Mouse (Mus musculus) testis, adult 2 months (tissue): ENCODE results near the gene Kmt2d. TPM values are rescaled to one million over a fixed set of nuclear protein-coding genes. Genes with fewer than 3 reads are reported as not detected.

Experiments used
- H3K27ac ChIP-seq: fragments of 200-500 bp; 2 replicates; pipeline ENCODE4 v1.5.1; 2012; ENCODE audit warnings: low read depth, low read length; ENCODE audit not compliant: control insufficient read depth, insufficient read depth
- H3K27me3 ChIP-seq: fragments of 200-500 bp; 2 replicates; pipeline ENCODE4 v1.6.1; 2012; ENCODE audit warnings: mild to moderate bottlenecking, low read length, moderate library complexity; ENCODE audit not compliant: control insufficient read depth, insufficient read depth
- H3K36me3 ChIP-seq: fragments of 200-500 bp; 2 replicates; pipeline ENCODE4 v1.6.1; 2012; ENCODE audit warnings: mild to moderate bottlenecking, low read length; ENCODE audit not compliant: control insufficient read depth, insufficient read depth
- H3K4me1 ChIP-seq: fragments of 200-500 bp; 2 replicates; pipeline ENCODE4 v1.6.1; 2012; ENCODE audit warnings: low read length; ENCODE audit not compliant: control insufficient read depth, insufficient read depth
- H3K4me3 ChIP-seq: fragments of 200-500 bp; 2 replicates; pipeline ENCODE4 v1.5.1; 2012; ENCODE audit warnings: low read depth, mild to moderate bottlenecking, low read length, moderate library complexity, mixed read lengths; ENCODE audit not compliant: control insufficient read depth
- CTCF ChIP-seq: fragments of 200-500 bp; IDR thresholded peaks from 2 replicates; pipeline ENCODE4 v1.5.1; 2012; ENCODE audit warnings: low read depth, mild to moderate bottlenecking, inconsistent platforms, low read length, moderate library complexity; ENCODE audit not compliant: control insufficient read depth, insufficient read depth, insufficient replicate concordance
- POLR2A ChIP-seq: fragments of 200-500 bp; IDR thresholded peaks from 2 replicates; pipeline ENCODE4 v1.6.1; 2012; ENCODE audit warnings: low read depth, mild to moderate bottlenecking, inconsistent platforms, low read length, moderate library complexity; ENCODE audit not compliant: control insufficient read depth
- polyA plus RNA-seq: library from polyadenylated mRNA; depleted of rRNA; stranded (reverse); fragments of >200 nt; gene quantifications from 2 replicates; pipeline ENCODE4 v1.2.3, GENCODE M21; 2012

Gene Kmt2d
- polyA plus RNA-seq, 1 experiment: 17.0 TPM

DNA sequence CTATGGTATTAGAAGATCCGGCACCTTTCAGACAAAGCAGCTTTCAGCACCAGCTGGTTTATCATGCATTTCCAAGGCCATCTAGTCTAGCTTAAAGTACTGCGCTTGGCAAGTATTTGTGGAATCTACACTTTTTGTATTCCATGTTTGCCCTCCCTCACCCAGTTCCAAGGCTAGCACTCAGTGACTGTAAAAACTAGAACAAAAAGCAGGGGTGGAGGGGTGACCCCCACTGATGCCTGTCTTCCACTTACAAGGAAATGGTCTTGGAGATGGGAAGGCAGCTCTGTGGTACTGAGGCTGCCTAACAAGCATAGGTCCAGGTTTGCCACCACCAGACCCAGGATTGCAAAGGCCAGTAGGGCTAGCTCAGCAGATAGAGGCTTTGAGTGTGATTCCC, 31.6 kb upstream of the Kmt2d start:
- no peak overlapping the region for H3K4me3 ChIP-seq
- H3K4me1 ChIP-seq: no peaks in the 10 kb centered on the region; the same call in none of the 2 replicates
- H3K27ac ChIP-seq: no peak overlapping the region
- no peaks in the 10 kb centered on the region; the same call in 1 of the 2 replicates for H3K36me3 ChIP-seq
- no peak for TF ChIP-seq POLR2A
- TF ChIP-seq CTCF: no peak
- no peaks in the 10 kb centered on the region for H3K27me3 ChIP-seq

DNA sequence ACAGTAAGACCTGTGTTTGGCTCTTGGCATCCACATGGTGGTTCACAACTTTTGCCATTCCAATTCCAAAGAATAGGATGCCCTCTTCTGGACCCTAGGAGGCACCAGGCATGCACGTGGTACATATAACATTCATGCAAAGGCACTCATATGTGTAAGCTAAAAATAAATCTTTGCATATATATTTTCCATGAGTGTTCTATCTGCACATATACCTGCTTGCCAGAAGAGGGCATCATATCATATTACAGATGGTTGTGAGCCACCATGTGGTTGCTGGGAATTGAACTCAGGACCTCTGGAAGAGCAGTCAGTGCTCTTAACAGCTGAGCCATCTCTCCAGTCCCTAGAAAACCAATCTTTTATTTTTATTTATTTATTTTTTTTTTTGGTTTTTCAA, 30.5 kb upstream of the Kmt2d start:
- Histone ChIP-seq H3K4me3 (no peak overlapping the region), H3K27me3 (no peaks in the 10 kb centered on the region; the same call in none of the 2 replicates), H3K36me3 (no peaks in the 10 kb centered on the region), H3K27ac (no peak overlapping the region), H3K4me1 (no peaks in the 10 kb centered on the region; the same call in none of the 2 replicates)
- TF ChIP-seq POLR2A (no peak), CTCF (no peak)

DNA sequence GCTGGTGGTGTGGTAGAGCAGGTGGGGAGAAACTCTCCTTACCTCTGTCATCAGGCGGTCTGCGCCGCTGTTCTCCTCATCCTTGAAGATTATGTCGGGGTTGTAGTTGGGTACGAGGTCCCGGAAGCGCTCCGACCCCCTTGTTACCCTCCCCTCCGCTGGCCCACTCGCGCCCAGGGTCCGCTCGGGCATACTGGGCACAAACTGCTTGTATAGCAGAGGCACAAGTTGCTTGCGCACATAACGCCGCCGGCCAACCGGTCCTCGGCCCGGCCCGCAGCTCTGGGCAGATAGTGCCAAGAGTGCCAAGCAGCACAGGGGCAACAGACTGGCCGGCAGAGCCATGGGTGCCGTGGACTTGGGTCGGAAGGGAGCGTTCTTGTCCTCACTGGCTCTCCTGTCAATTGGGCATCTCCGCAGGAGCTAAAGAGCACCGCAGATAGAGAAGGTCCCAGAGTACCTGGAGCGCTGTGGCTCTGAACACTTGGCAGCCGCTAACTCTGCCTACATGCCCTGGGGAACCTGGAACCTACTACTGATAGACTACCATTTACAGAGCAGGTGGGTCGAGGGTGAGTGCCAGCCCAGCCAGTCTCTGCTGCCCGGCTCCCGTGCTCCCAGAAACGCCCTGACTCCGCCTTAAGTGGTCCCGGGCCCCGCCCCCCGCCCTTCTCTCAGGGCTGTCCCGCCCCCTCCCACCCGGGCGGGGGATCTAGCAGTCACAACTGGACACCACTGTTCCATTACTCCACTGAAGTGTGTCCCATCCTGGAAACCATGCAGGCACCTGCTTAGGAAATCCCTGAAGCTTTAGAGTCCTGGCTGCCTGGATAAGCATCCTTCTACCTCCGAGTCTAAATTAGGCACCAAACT, 27.2 kb upstream of the Kmt2d start, which contains the start of gene Dhh:
Gene Dhh, minus strand, starts transcription at position 613 of the 873 bp plus-strand sequence.
- peaks cover 25% of the 10 kb centered on the region for H3K4me1 ChIP-seq
- no peaks in the 10 kb centered on the region for H3K36me3 ChIP-seq
- TF ChIP-seq CTCF (no peak), POLR2A (peak; percentile 10; the same call in 1 of the 2 replicates)
- peak within 1 kb of the TSS; percentile 28 for H3K4me3 ChIP-seq
- H3K27me3 ChIP-seq: no peaks in the 10 kb centered on the region; the same call in none of the 2 replicates
- peak within 1 kb of the TSS; percentile 45; the same call in 1 of the 2 replicates for H3K27ac ChIP-seq

DNA sequence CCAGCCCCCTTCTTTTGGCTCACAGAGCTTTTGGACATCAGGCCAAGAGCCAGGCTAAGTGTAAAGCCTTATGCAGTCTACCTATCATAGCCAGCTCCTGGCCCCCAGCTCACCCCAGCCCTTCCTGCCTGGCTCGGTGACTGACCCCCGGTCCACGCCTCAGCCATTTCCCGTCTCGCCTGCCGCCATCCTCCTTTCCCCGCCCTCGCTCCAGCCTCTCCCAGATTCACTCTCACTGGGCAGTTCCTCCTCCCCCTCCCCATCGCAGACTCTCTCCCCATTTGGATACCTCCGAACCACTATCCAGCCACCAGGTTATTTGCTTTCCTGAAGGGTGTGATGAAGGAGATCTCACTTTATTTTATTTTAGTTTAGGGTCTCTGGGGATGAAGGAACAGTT, 26.5 kb upstream of the Kmt2d start:
- Histone ChIP-seq H3K27ac (no peak overlapping the region), H3K4me1 (peaks cover 27% of the 10 kb centered on the region)

DNA sequence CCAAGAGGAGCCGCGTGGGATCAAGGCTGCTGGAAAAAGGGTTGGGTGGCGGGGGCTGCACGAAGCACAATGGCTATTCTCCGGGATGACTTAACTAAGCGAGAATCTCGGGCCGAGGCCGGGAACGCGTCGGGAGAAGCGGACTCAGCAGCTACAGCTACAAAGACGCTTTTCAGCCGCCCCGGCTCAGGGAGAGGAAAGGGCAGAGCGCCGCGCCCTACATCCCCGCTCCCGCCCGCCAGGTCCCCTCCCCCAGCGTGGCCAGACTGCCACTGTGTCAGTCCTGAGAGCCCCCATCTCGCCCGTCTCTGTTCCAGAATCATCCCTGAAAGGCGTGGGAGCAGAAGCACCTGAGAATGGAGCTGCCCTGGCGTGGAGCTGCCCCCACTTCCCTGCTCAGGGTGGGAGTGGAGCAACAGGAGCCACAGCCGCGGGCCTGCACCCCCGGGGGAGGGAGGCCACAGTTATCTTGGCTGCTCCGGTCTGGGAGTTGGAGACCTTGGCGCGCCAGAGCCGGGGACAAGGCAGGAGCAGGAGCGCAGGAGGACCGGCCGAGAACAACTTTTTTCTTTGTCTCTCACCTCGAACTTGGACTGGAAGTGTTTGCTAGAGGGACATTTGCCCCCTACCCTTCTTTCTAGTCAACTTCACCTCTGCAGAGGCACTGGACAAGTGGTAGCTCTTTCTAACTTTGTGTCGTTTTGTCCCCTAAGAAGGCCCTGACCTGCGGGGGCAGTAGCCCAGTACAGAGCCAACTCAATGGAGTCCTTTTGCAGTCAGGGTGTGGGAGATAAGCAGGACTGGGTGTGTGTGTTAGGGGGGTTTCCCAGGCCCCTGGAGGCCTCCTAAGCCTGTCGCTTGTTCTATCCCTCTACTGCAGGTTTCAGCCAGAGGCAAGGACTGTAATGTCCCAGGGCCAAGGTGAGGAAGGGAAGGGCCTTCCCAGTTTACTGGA, 24.9 kb upstream of the Kmt2d start:
- H3K27ac ChIP-seq: peak overlapping the region; percentile 47; the same call in 1 of the 2 replicates

More for the DNA sequence above, 26.5 kb upstream of the Kmt2d start:
- no peaks in the 10 kb centered on the region for H3K36me3 ChIP-seq
- H3K4me3 ChIP-seq: peak overlapping the region; percentile 12
- TF ChIP-seq CTCF: no peak
- TF ChIP-seq POLR2A: no peak
- no peaks in the 10 kb centered on the region; the same call in none of the 2 replicates for H3K27me3 ChIP-seq

DNA sequence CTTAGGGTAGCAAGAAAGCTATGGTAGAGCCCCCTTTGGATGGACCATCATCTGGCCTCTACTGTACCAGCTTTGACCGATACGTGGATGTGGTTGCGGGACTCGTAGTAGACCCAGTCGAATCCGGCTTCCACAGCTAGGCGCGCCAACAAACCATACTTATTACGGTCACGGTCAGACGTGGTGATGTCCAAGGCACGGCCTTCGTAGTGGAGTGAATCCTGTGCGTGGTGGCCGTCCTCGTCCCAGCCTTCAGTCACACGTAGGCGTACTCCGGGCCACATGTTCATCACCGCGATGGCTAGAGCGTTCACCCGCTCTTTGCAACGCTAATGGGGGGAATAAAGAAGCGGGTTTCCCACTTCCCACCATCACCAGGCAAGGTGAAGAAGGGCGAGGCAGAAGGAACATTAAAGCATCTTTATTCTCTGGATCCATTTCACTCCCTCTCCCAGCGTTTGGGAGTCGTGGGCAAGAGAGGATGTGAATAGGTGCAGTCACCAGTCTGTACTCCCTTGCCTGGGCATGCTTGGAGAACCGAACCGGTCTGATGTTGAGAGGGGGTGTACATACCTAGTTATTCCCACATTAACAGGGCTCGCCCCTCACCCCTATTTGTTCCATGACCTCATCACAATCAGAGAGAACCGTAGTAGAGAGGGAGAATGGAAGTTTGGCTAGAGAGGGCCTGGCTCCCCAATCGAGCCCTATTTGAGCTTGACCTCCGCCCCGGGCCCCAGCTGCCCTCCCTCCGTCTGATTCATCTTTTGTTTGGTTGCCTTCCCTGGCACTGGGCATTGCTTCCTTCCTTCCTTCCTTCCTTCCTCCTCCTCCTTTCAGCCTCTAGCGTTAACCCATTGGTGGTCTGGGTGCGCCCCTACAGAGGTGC, 24.0 kb upstream of the Kmt2d start:
- TF ChIP-seq POLR2A (no peak), CTCF (peak; percentile 7; the same call in 1 of the 2 replicates)
- peaks cover 34% of the 10 kb centered on the region for H3K4me1 ChIP-seq
- no peaks in the 10 kb centered on the region for H3K36me3 ChIP-seq
- H3K27me3 ChIP-seq: no peaks in the 10 kb centered on the region; the same call in none of the 2 replicates
- H3K4me3 ChIP-seq: peak overlapping the region; percentile 25
- H3K27ac ChIP-seq: peak overlapping the region; percentile 47

More for the DNA sequence above, 24.9 kb upstream of the Kmt2d start:
- Histone ChIP-seq H3K4me1 (peaks cover 34% of the 10 kb centered on the region), H3K4me3 (peak overlapping the region; percentile 17; the same call in 1 of the 2 replicates), H3K36me3 (no peaks in the 10 kb centered on the region), H3K27me3 (no peaks in the 10 kb centered on the region; the same call in none of the 2 replicates)
- TF ChIP-seq CTCF (no peak), POLR2A (no peak)
